Mouse (Mus musculus) right cerebral cortex, postnatal 36 days (tissue): ENCODE results near the gene Prr23a3.

Experiments used
- DNase-seq, 2 experiments: peaks; one replicate each; pipeline ENCODE4 v3.0.0; 2022; ENCODE audit warnings: low spot score in 2 of 2, mixed read lengths in 1 of 2

The Prr23a3 gene

DNA sequence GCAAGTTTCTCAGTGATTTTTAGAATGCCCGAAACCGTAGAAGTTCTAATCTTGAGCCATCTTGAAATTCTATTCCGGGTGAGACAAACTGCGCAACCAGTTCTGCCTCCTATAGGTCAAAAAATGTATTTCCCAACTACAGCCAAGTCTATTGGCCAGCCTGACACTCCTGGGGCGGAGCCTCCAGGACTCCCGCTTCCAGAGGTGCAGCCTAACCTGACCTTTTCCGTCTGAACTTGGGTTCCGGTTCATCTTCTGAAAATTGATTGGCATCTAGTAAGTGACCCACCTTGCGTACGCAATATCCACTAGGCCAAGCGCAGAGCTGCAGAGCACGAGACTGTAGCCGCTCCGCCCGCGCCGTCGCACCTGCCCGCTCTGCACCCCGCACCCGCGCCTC, at the start of gene Prr23a3:
Gene Prr23a3, plus strand, starts transcription at position 197 of the 400 bp plus-strand sequence.
- no peak for DNase-seq

DNA sequence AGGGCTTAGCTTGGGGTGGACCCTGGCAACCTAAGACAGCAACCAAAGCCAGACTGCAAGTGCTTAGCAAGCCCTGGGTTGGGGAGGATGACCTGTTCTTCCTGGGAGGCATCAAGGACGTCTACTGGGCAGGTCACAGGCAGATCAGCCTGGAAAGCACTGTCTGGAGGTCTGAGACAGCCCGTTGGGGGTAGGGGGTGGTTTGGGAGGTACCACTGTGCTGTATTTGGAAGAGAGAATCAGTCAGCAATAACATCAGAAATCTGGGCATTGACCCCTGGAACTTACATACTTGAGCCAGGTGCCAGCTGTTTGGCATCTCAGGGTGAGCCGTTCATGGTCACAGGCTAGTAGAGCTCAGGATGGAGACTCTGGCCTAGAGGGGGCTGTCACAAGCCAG, 48.5 kb upstream of the Prr23a3 start:
- no peak for DNase-seq

DNA sequence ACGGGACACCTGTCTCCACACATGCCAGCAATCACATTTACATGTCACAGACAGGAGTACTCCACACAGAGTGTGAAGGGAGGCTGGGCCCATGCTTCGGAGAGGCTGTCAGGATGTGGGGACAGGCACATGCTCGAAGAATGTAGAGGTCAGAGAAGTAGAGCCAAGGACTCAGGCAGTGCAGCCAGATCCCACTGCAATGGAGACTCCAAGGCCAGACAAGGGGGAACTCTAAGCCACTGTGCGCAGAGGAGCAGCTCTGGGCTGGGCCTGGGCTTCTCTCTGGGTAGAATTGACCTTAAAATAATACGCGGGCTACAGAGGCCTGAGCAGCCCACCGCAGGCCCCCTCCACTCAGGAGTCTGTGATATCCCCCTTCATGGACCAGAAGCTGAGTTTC, 47.0 kb upstream of the Prr23a3 start:
- DNase-seq: no peak

DNA sequence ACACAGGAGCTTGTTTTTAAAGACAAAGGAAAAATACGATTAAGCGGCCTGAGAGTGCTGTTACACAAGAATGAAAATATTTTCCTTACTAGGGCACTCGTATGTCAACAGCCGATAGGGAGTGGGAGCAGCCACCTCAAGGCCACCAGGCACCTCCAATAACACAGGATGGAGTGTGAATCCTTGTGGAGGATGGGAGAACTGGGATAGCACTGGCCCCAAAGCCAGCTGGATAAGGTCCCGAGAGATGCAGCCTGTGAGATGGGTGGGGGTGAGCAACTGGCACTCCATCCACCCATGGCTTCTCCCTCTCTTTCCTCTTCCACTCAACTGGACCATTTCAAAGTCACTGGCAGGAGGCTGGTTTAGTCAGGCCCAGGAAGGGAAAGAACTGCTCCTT, 45.6 kb upstream of the Prr23a3 start:
- DNase-seq: no peak

DNA sequence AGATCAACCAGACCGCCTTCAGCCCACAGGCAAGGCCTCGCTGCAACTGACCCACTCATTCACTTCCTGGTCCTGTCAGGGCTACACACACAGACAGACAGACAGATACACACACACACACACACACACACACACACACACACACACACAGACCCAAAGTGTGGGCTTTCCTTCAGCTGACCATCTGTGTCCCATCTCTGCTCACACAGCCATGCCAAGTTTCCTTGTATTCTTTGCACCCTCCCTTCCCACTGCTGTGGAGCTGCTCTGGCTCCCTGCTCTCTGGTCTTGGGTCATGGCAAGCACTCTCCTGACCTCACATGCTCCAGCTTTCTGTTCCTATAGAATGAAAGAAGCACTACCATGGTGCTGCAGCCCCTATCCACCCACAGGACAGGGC, 45.1 kb upstream of the Prr23a3 start:
- DNase-seq: no peak

DNA sequence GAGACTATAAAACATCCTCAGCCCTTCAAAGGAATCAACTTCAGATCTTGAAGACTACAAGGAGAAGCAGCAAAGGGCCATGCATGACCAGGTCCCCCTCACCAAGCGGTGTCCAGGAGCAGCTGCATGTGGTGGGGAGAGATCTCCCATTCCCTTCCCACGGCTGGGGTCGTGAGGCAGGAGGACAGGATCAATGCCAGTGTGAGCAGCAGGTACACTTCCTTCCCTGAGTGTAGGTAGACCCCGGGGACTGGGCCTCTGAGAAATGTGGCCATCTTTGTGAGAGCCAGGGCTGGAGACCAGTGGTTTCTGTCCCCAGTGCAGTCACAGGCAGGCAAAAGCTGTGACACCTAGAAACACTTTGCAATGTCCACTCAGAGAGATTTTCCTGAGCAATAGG, 44.1 kb upstream of the Prr23a3 start:
- DNase-seq: no peak

DNA sequence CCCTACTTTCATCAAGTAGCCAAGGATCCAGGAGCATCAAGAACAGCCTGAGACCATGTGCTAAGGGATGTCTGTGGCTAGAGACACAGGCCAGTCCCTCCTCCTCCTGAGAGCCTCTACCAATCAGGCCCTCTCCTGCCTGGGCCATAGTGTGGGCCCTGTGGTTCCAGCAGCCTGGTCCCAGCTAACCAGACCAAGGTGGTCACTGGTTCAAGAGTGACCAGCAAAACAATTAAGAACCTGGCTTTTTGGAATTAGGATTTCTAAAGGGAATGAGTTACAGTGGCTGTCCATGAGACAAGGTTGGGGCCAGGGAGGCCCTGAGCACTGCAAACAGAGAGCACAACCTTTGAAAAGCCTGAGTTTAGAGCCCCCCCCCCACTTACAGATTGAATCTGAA, 43.5 kb upstream of the Prr23a3 start:
- no peak for DNase-seq

DNA sequence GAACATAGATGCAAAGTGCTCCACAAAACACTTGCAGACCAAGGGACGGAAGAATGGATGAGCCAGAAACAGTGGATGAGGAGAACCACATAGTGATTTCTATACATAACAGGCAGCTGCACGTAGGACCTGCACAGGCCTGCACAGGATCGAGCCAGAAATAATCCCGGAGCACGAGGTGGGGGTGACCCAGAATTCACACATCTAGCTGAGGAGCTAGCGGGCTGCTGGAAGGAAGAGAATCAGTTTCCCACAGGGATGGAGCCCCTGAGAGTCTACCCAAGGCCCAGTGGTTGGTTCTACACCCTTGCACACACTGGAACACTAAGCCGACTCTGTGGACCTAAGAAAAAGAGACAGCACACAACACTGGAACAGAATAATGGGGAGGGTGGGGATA, 40.8 kb upstream of the Prr23a3 start:
- no peak for DNase-seq

DNA sequence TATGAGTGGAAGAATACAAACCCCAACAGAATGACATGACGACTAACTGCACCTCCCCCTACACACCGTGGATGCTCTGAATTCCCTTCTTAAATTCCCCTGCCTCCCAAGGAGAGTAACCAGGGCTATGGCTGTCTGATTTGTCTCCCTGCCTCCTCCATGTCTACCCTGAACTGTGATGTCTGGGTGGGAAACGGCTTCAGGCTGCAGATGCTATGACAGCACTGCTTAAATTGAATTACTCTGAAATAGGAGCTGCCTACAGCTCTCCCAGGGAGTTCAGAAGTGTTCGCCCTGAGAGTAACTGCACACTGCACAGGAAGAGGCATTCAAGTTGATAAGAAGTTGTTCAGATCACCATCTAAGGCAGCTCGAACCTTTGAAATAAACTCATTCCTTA, 35.1 kb upstream of the Prr23a3 start:
- no peak for DNase-seq

DNA sequence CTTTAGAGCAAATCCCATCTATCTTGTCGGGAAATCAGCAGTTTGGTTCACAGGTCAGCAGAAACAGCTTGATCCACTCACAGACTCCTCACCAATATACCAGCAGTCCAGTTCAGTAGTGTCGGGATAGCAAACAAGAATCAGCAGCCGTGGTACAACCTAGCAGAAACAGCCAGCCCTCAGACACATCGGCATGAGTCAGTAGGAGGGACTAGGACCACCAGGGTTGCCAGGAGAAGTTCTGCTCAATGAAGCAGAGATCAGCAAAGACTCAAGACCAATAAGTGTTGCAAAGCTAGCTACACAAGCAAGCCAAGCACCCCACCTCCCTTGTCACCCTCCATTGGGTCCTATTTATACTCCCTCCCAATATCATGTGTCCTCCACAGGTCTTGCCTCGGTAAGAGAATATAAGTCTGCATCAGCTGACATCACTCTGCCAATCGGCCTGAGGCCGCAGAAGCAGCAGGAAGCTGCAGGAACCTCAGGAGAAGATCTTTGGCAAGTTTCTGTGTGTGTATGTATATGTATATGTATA, 27.0 kb upstream of the Prr23a3 start:
- no peak for DNase-seq

DNA sequence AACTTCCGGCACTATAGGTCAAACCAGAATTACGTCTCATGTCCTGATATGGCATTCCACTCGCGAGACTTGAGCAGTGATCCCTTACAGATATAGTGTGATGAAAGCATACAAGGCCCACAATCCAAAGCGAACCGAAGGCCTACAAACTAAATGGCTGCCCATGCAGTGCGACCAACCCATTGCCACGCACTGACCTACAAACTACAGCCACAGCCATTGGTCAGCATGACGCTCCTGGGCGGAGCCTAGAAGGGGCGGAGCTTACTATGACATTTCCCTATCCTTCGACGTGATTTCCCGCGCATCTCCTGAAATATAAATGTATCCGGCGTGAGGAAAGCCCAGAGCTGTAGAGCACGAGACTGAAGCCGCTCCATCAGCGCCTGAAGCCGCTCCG, 22.4 kb upstream of the Prr23a3 start, which contains the start of gene Prr23a1:
Gene Prr23a1, plus strand, starts transcription at position 387 of the 400 bp plus-strand sequence.
- DNase-seq: no peak

DNA sequence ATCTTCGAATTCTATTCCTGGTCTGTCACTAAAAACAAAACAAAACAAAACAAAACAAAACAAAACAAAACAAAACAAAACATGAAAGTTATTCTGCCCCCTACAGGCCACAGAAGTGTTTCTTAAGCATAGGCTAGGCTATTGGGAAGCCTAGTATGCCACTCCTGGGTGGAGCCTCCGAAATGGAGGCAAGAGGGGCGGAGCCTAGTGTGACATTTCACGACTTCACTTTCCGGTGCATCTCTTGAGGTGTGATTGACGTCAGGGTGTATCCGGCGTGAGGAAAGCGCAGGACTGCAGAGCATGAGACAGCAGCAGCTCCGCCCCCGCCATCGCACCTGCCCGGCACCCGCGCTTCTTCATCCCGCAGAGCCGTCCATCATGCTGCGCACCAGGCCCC, 8.4 kb upstream of the Prr23a3 start, which contains the start of gene Prr23a2:
Gene Prr23a2, plus strand, starts transcription at position 285 of the 400 bp plus-strand sequence.
- no peak for DNase-seq

DNA sequence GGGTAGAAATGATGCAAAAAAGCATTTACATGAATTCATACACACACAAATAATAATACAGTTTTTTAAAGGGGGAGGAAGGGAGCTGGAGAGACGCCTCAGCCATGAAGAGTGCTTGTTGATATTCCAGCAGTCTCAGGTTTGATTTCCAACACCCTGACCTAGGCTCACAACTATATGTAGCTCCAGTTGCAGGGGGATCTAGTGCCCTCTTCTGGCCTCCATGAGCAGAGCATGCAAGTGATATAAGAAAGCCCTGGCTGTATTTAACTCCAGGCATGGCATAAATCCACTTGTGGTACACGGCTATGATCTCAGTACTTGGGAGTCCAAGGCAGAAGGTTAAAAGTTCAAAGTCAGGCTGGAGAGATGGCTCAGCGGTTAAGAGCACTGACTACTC, 1.1 kb upstream of the Prr23a3 start:
- DNase-seq: no peak

DNA sequence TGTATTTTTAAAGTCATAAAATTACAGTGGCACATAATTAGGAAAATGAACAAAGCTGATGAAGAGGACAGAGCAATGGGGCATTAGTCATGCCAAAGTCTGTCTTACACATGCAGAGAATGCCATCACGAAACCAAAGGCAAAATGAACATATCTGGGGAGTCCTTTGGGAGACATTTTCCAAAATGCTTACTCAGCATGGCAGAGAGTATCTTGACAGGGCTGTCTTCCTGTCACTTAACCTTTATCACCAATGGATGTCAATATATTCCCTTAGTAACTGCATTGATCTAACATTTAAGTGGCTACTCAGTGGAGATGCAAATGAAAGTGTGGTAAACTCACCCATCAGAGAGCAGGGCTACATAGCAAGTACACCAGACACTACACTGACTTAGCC, 36.9 kb downstream of the Prr23a3 start:
- no peak for DNase-seq

DNA sequence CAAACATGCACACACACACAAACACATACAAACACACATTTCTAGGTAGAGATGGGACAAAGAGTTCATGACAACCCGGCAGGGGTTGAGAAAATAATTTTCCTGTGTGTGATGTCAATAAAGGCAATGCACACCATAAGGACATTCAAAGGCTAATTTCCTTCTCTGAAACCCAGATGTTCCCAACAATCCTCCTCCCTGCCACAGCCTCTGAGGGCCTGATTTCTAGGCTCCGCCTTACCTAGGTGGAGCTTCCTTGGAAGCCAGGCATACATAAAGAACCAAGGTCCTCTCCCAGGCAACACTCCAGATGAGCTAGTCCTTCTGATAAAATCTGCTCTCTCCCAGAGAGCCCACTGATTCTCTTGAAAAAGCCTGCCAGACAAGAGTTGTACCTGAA, 38.3 kb downstream of the Prr23a3 start, which contains the start of gene 7420426K07Rik:
Gene 7420426K07Rik, plus strand, starts transcription at position 301 of the 400 bp plus-strand sequence.
- DNase-seq: no peak
